Mouse (Mus musculus) heart, postnatal 0 days (tissue): ENCODE data around the gene Prpf4. TPM values are rescaled to one million over a fixed set of nuclear protein-coding genes. Genes with fewer than 3 reads are reported as not detected.

ENCODE experiments used
- ATAC-seq: fragments of 200-750 bp; cut with Nextera tagmentation; 2 replicates; pipeline ENCODE4 v1.8.0; 2017; ENCODE audit warnings: low read depth, moderate number of reproducible peaks, moderate library complexity; ENCODE audit not compliant: insufficient read depth
- DNase-seq: peaks from one replicate; pipeline ENCODE4 v3.0.0-alpha.2; 2016; ENCODE audit warnings: low spot score
- H3K27ac ChIP-seq: fragments of 300-500 bp; sonication (generic); 2 replicates; pipeline ENCODE4 v1.5.1; 2014; ENCODE audit warnings: low read depth, mild to moderate bottlenecking
- H3K27me3 ChIP-seq: fragments of 300-500 bp; sonication (generic); 2 replicates; pipeline ENCODE4 v1.6.1; 2014; ENCODE audit warnings: low read length, mixed read lengths; ENCODE audit not compliant: control insufficient read depth, insufficient read depth
- H3K36me3 ChIP-seq: fragments of 300-500 bp; sonication (generic); replicated peaks from 2 replicates; pipeline ENCODE4 v1.6.1; 2014; ENCODE audit warnings: low read length, mixed read lengths; ENCODE audit not compliant: control insufficient read depth, insufficient read depth
- H3K4me1 ChIP-seq: fragments of 300-500 bp; sonication (generic); 2 replicates; pipeline ENCODE4 v1.6.1; 2014; ENCODE audit warnings: antibody characterized with exemption; ENCODE audit not compliant: control insufficient read depth, insufficient read depth
- H3K4me2 ChIP-seq: fragments of 300-500 bp; sonication (generic); 2 replicates; pipeline ENCODE4 v1.6.1; 2014; ENCODE audit warnings: low read depth, mild to moderate bottlenecking, low read length, moderate library complexity
- H3K4me3 ChIP-seq: fragments of 300-500 bp; sonication (generic); 2 replicates; pipeline ENCODE4 v1.5.1; 2014; ENCODE audit warnings: low read depth, low read length
- H3K9ac ChIP-seq: fragments of 300-500 bp; sonication (generic); replicated peaks from 2 replicates; pipeline ENCODE4 v1.6.1; 2014; ENCODE audit warnings: low read depth, low read length, mixed read lengths
- H3K9me3 ChIP-seq: fragments of 300-500 bp; sonication (generic); replicated peaks from 2 replicates; pipeline ENCODE4 v1.6.1; 2016; ENCODE audit warnings: low read length; ENCODE audit not compliant: control insufficient read depth
- CTCF ChIP-seq: IDR thresholded peaks from 2 replicates; pipeline ENCODE4 v1.5.1; 2016; ENCODE audit warnings: antibody characterized with exemption, control low read depth, low read depth
- EP300 ChIP-seq: IDR thresholded peaks from 2 replicates; pipeline ENCODE4 v1.6.1; 2016; ENCODE audit warnings: antibody characterized with exemption, low read depth
- WGBS: fragments of 180-500 bp; shearing (Covaris S2); extraction: QIAGEN DNeasy Blood & Tissue Kit; methylation state at CpG from one replicate; pipeline ENCODE4 v1.1.7; 2014; 5-methylcytosine and 5-hydroxymethylcytosine counted together
- polyA plus RNA-seq: library from polyadenylated mRNA; unstranded; fragments of >200 nt; fragmentation: Nextera tagmentation; extraction: Ambion mirVana; gene quantifications from 2 replicates; pipeline ENCODE4 v1.2.1, GENCODE M21; 2015
- total RNA-seq: library from RNA; depleted of rRNA; stranded (reverse); fragments of >200 nt; gene quantifications from 2 replicates; pipeline ENCODE4 v1.2.3, GENCODE M21; 2014; ENCODE audit warnings: low replicate concordance

Gene Prpf4
- total and polyA plus RNA-seq, 2 experiments from 2014 or later, result 8.1 to 16.7 TPM

GRCm38 (mm10) chr4:62379724-62380381 is 28.7 kb upstream of the Prpf4 start:
- Histone ChIP-seq H3K36me3 (peaks cover 3% of the 10 kb centered on the region; the same call in 1 of the 2 replicates), H3K27me3 (no peaks in the 10 kb centered on the region), H3K27ac (no peak overlapping the region), H3K9me3 (no peaks in the 10 kb centered on the region), H3K4me1 (0 out of 2 replicates have a peak, but pooled peaks cover 2% of the 10 kb centered on the region), H3K4me3 (no peak overlapping the region), H3K4me2 (no peak overlapping the region), H3K9ac (no peak overlapping the region)
- no peak for DNase-seq
- WGBS, result 77% methylated on average over 9 of the region's 9 CpGs
- TF ChIP-seq EP300 (no peak), CTCF (no peak)
- no peak for ATAC-seq

- H3K4me2 ChIP-seq, result no peak overlapping the region
- no peak for TF ChIP-seq EP300
- no peak overlapping the region for H3K4me3 ChIP-seq
- WGBS, result 79% methylated on average over 6 of the region's 6 CpGs
- H3K9me3 ChIP-seq, result no peaks in the 10 kb centered on the region
- no peak overlapping the region for H3K9ac ChIP-seq
- peaks cover 29% of the 10 kb centered on the region for H3K36me3 ChIP-seq
- ATAC-seq (no peak), DNase-seq (no peak)
- no peaks in the 10 kb centered on the region for H3K4me1 ChIP-seq
- no peak overlapping the region for H3K27ac ChIP-seq
- no peaks in the 10 kb centered on the region for H3K27me3 ChIP-seq
These were observed 25.4 kb upstream of the Prpf4 start for GRCm38 (mm10) chr4:62383207-62383606.

GRCm38 (mm10) chr4:62383752-62384151 is 24.8 kb upstream of the Prpf4 start:
- DNase-seq (no peak), ATAC-seq (no peak)
- Histone ChIP-seq H3K27ac (no peak overlapping the region), H3K4me3 (no peak overlapping the region), H3K9me3 (no peaks in the 10 kb centered on the region), H3K4me2 (no peak overlapping the region), H3K9ac (no peak overlapping the region), H3K27me3 (no peaks in the 10 kb centered on the region), H3K36me3 (peaks cover 34% of the 10 kb centered on the region), H3K4me1 (no peaks in the 10 kb centered on the region)
- WGBS, result 71% methylated on average over 7 of the region's 7 CpGs
- TF ChIP-seq CTCF (no peak), EP300 (no peak)

- ATAC-seq (no peak), DNase-seq (no peak)
- H3K27me3 ChIP-seq, result no peaks in the 10 kb centered on the region
- no peak overlapping the region for H3K4me3 ChIP-seq
- H3K9me3 ChIP-seq, result no peaks in the 10 kb centered on the region
- WGBS, result 90% methylated on average over 1 of the region's 1 CpGs
- no peaks in the 10 kb centered on the region for H3K4me1 ChIP-seq
- no peak overlapping the region for H3K27ac ChIP-seq
- TF ChIP-seq CTCF (no peak), EP300 (no peak)
- peaks cover 38% of the 10 kb centered on the region for H3K36me3 ChIP-seq
- H3K9ac ChIP-seq, result no peak overlapping the region
- no peak overlapping the region for H3K4me2 ChIP-seq
These were observed 24.4 kb upstream of the Prpf4 start for GRCm38 (mm10) chr4:62384159-62384558.

- no peak overlapping the region for H3K9ac ChIP-seq
- TF ChIP-seq CTCF (no peak), EP300 (no peak)
- no peak overlapping the region for H3K4me2 ChIP-seq
- 94% methylated on average over 7 of the region's 7 CpGs for WGBS
- no peak for DNase-seq
- no peaks in the 10 kb centered on the region for H3K4me1 ChIP-seq
- H3K27ac ChIP-seq, result no peak overlapping the region
- H3K27me3 ChIP-seq, result no peaks in the 10 kb centered on the region
- H3K4me3 ChIP-seq, result no peak overlapping the region
- ATAC-seq, result no peak
- peaks cover 51% of the 10 kb centered on the region for H3K36me3 ChIP-seq
- no peaks in the 10 kb centered on the region for H3K9me3 ChIP-seq
These were observed 23.2 kb upstream of the Prpf4 start for GRCm38 (mm10) chr4:62385439-62385838.
